Mouse (Mus musculus): Measurements from ENCODE around the gene Mmd.

DNA sequence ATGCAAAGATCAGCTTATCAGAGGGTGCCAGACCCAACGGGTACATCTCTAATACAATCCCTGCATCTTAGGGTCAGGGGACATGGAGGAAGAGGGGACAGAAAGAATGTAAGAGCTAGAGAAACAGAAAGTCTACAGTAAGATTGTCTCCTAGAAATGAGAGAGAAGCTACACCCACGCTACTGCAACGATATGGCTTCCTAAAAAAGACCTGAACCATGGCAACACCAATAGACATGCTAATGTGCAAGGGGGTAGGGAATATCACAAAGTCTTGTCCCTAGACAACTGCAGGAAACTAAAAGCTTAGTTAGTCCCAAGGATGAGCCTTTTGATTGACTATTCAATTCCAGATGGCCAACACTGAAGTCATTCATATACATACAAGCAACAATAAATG is 65.3 kb downstream of the Mmd start:
- no peak for TF ChIP-seq CTCF (IDR thresholded peaks at IDR 0.05)
- no peak for TF ChIP-seq EP300 (IDR thresholded peaks at IDR 0.05; ENCODE audit: insufficient read depth, low read depth, low read length)

All from heart, adult 2 months (tissue).